Mouse (Mus musculus) bone marrow, adult 2 months (tissue): ENCODE results near the gene Baz1a. TPM values are rescaled to one million over a fixed set of nuclear protein-coding genes. Genes with fewer than 3 reads are reported as not detected.

Source experiments
- H3K27ac ChIP-seq: fragments of 200-500 bp; 2 replicates; pipeline ENCODE4 v1.5.1; 2012; ENCODE audit warnings: low read depth, mild to moderate bottlenecking, control low read depth, inconsistent platforms, low read length; ENCODE audit not compliant: control insufficient read depth, poor library complexity, insufficient read depth
- H3K4me1 ChIP-seq: fragments of 200-500 bp; 2 replicates; pipeline ENCODE4 v1.6.1; 2011; ENCODE audit warnings: low read length; ENCODE audit not compliant: control insufficient read depth, insufficient read depth
- H3K4me3 ChIP-seq: fragments of 200-500 bp; replicated peaks from 2 replicates; pipeline ENCODE3; 2011; ENCODE audit warnings: mild to moderate bottlenecking, low read depth, low read length, control low read depth; ENCODE audit not compliant: control insufficient read depth
- CTCF ChIP-seq: fragments of 200-500 bp; IDR thresholded peaks from 2 replicates; pipeline ENCODE4 v1.5.1; 2011; ENCODE audit warnings: low read length, control low read depth; ENCODE audit not compliant: control insufficient read depth, insufficient read depth
- POLR2A ChIP-seq: fragments of 200-500 bp; IDR thresholded peaks from 2 replicates; pipeline ENCODE4 v1.6.1; 2011; ENCODE audit warnings: low read depth, mild to moderate bottlenecking, control low read depth, low read length, borderline replicate concordance; ENCODE audit not compliant: control insufficient read depth
- WGBS: fragments of 180-500 bp; shearing (Covaris S2); methylation state at CpG from one replicate; pipeline ENCODE4 v1.1.7; 2018; 5-methylcytosine and 5-hydroxymethylcytosine counted together
- polyA plus RNA-seq: library from polyadenylated mRNA; stranded (reverse); fragments of >200 nt; gene quantifications from 2 replicates; pipeline ENCODE4 v1.2.4, GENCODE M21; 2011; ENCODE audit warnings: low replicate concordance; ENCODE audit not compliant: missing spikeins, insufficient read depth, insufficient read length

Baz1a gene
- polyA plus RNA-seq, 1 experiment: 40.3 TPM

- no peak overlapping the region for H3K4me3 ChIP-seq
- WGBS: 81% methylated on average over 6 of the region's 6 CpGs
- H3K4me1 ChIP-seq: peaks cover 4% of the 10 kb centered on the region
- no peak overlapping the region for H3K27ac ChIP-seq
- TF ChIP-seq POLR2A (no peak), CTCF (peak; percentile 34; the same call in 1 of the 2 replicates)
Measured at GRCm38 (mm10) chr12:54981962-54982361, 32.2 kb downstream of the Baz1a start.

- H3K4me3 ChIP-seq: no peak overlapping the region
- TF ChIP-seq CTCF (no peak), POLR2A (no peak)
- 66% methylated on average over 5 of the region's 5 CpGs for WGBS
- no peak overlapping the region for H3K27ac ChIP-seq
- H3K4me1 ChIP-seq: peaks cover 4% of the 10 kb centered on the region
Measured at GRCm38 (mm10) chr12:54980939-54981338, 33.2 kb downstream of the Baz1a start.

GRCm38 (mm10) chr12:54980532-54980931 is 33.6 kb downstream of the Baz1a start:
- Histone ChIP-seq H3K4me3 (no peak overlapping the region), H3K4me1 (peaks cover 4% of the 10 kb centered on the region), H3K27ac (no peak overlapping the region)
- TF ChIP-seq CTCF (no peak), POLR2A (no peak)
- whole genome bisulfite sequencing: 48% methylated on average over 6 of the region's 6 CpGs

GRCm38 (mm10) chr12:54969033-54969432 is 45.1 kb downstream of the Baz1a start:
- Histone ChIP-seq H3K27ac (no peak overlapping the region), H3K4me3 (no peak overlapping the region), H3K4me1 (no peaks in the 10 kb centered on the region; the same call in 1 of the 2 replicates)
- 37% methylated on average over 3 of the region's 3 CpGs for WGBS
- TF ChIP-seq POLR2A (no peak), CTCF (no peak)

- TF ChIP-seq CTCF: no peak
- TF ChIP-seq POLR2A: no peak
- Histone ChIP-seq H3K27ac (no peak overlapping the region), H3K4me3 (no peak overlapping the region), H3K4me1 (no peaks in the 10 kb centered on the region; the same call in 1 of the 2 replicates)
- 88% methylated on average over 4 of the region's 4 CpGs for WGBS
Measured at GRCm38 (mm10) chr12:54965532-54966160, 48.5 kb downstream of the Baz1a start.

GRCm38 (mm10) chr12:54959569-54959968 is 54.6 kb downstream of the Baz1a start:
- Histone ChIP-seq H3K27ac (no peak overlapping the region), H3K4me1 (peaks cover 2% of the 10 kb centered on the region; the same call in 1 of the 2 replicates), H3K4me3 (no peak overlapping the region)
- WGBS: 23% methylated on average over 2 of the region's 2 CpGs
- no peak for TF ChIP-seq POLR2A
- no peak for TF ChIP-seq CTCF

GRCm38 (mm10) chr12:54956974-54957373 is 57.2 kb downstream of the Baz1a start:
- Histone ChIP-seq H3K27ac (no peak overlapping the region), H3K4me3 (no peak overlapping the region), H3K4me1 (peaks cover 2% of the 10 kb centered on the region; the same call in 1 of the 2 replicates)
- no peak for TF ChIP-seq POLR2A
- no peak for TF ChIP-seq CTCF
- WGBS: 18% methylated on average over 2 of the region's 2 CpGs

GRCm38 (mm10) chr12:54956457-54956856 is 57.7 kb downstream of the Baz1a start:
- Histone ChIP-seq H3K4me3 (peak overlapping the region; percentile 37), H3K4me1 (peaks cover 2% of the 10 kb centered on the region; the same call in 1 of the 2 replicates), H3K27ac (peak overlapping the region; percentile 52)
- TF ChIP-seq CTCF (no peak), POLR2A (no peak)
- WGBS: 27% methylated on average over 4 of the region's 4 CpGs
